Mouse (Mus musculus): ENCODE data around the gene Myl12a. TPM values are rescaled to one million over a fixed set of nuclear protein-coding genes. Genes with fewer than 3 reads are reported as not detected.

The Myl12a gene
- polyA plus RNA-seq (2012; rRNA removed; ENCODE audit: low replicate concordance), result 88.9 and 154 TPM in 2 replicates

GRCm38 (mm10) chr17:71002744-71003094 is at the start of gene Myl12a:
TSS of gene Myl12a (minus strand) at chr17:71002878.

GRCm38 (mm10) chr17:71002081-71002743 is 466 bp downstream of the Myl12a start, which contains the start of gene Myom1:
TSS of gene Myom1 (plus strand) at chr17:71002633.

Other genes with a start within 250 kb of the Myl12a start
- gene Tgif1, start 149.3 kb downstream of the Myl12a start, polyA plus RNA-seq (2012; rRNA removed; ENCODE audit: low replicate concordance), result 25.3 and 47.0 TPM in 2 replicates
- 1.7 and 31.5 TPM in 2 replicates for gene Myom1, start 245 bp downstream of the Myl12a start, polyA plus RNA-seq (2012; rRNA removed; ENCODE audit: low replicate concordance)
- 9.2 and 9.5 TPM in 2 replicates for gene Lpin2, start 179.7 kb upstream of the Myl12a start, polyA plus RNA-seq (2012; rRNA removed; ENCODE audit: low replicate concordance)